Mouse (Mus musculus): ENCODE measurements around the gene Ppat. TPM values are rescaled to one million over a fixed set of nuclear protein-coding genes. Genes with fewer than 3 reads are reported as not detected.
A peak's percentile ranks its signal among the peaks of the same experiment; 100 is the strongest.
"Not testable (repeated sequence)": the region's sequence is repeated elsewhere in the genome, so short reads cannot be mapped to it uniquely, and the experiment has no call there.

Ppat gene
- polyA plus RNA-seq, 1 experiment from 2014 or later, result 13.1 TPM

- no peak for ATAC-seq (ENCODE audit: low FRiP score, low TSS enrichment)
- Histone ChIP-seq H3K36me3 (ENCODE audit: control insufficient read depth, insufficient read depth, low read length) (no peaks in the 10 kb centered on the region), H3K4me3 (replicated peaks; ENCODE audit: low read depth, low read length) (no peak overlapping the region), H3K9me3 (ENCODE audit: control insufficient read depth, low read length) (no peaks in the 10 kb centered on the region), H3K27ac (replicated peaks; ENCODE audit: low read depth, low read length) (no peak overlapping the region), H3K4me1 (ENCODE audit: control insufficient read depth, insufficient read depth, low read length) (no peaks in the 10 kb centered on the region), H3K9ac (replicated peaks; ENCODE audit: low read length) (no peak overlapping the region), H3K27me3 (ENCODE audit: control insufficient read depth, insufficient read depth, low read length) (no peaks in the 10 kb centered on the region), H3K4me2 (ENCODE audit: low read length) (no peak overlapping the region)
- no peak for DNase-seq
- 90% methylated on average over 4 of the region's 4 CpGs for whole genome bisulfite sequencing
These were observed 9.4 kb downstream of the Ppat start for GRCm38 (mm10) chr5:76941975-76942374.

- Histone ChIP-seq H3K4me2 (ENCODE audit: low read length) (no peak overlapping the region), H3K4me1 (ENCODE audit: control insufficient read depth, insufficient read depth, low read length) (no peaks in the 10 kb centered on the region), H3K9me3 (ENCODE audit: control insufficient read depth, low read length) (no peaks in the 10 kb centered on the region), H3K27me3 (ENCODE audit: control insufficient read depth, insufficient read depth, low read length) (no peaks in the 10 kb centered on the region), H3K9ac (replicated peaks; ENCODE audit: low read length) (no peak overlapping the region), H3K4me3 (replicated peaks; ENCODE audit: low read depth, low read length) (no peak overlapping the region), H3K27ac (replicated peaks; ENCODE audit: low read depth, low read length) (no peak overlapping the region), H3K36me3 (ENCODE audit: control insufficient read depth, insufficient read depth, low read length) (no peaks in the 10 kb centered on the region)
- 97% methylated on average over 8 of the region's 8 CpGs for WGBS
- DNase-seq, result no peak
- no peak for ATAC-seq (ENCODE audit: low FRiP score, low TSS enrichment)
These were observed 11.7 kb downstream of the Ppat start for GRCm38 (mm10) chr5:76939717-76940116.

GRCm38 (mm10) chr5:76929180-76929877 lies 22.0 kb downstream of the Ppat start:
- DNase-seq, result no peak
- WGBS, result 86% methylated on average over 7 of the region's 7 CpGs

GRCm38 (mm10) chr5:76928124-76928832 lies 23.1 kb downstream of the Ppat start:
- H3K9me3 ChIP-seq (ENCODE audit: control insufficient read depth, low read length), result no peaks in the 10 kb centered on the region
- peaks cover 9% of the 10 kb centered on the region; the same call in 1 of the 2 replicates for H3K36me3 ChIP-seq (ENCODE audit: control insufficient read depth, insufficient read depth, low read length)
- 91% methylated on average over 16 of the region's 16 CpGs for WGBS
- no peak for ATAC-seq (ENCODE audit: low FRiP score, low TSS enrichment)
- no peak overlapping the region for H3K9ac ChIP-seq (replicated peaks; ENCODE audit: low read length)
- no peak overlapping the region for H3K27ac ChIP-seq (replicated peaks; ENCODE audit: low read depth, low read length)
- no peak for DNase-seq
- no peaks in the 10 kb centered on the region for H3K27me3 ChIP-seq (ENCODE audit: control insufficient read depth, insufficient read depth, low read length)
- no peak overlapping the region for H3K4me2 ChIP-seq (ENCODE audit: low read length)
- H3K4me1 ChIP-seq (ENCODE audit: control insufficient read depth, insufficient read depth, low read length), result no peaks in the 10 kb centered on the region
- no peak overlapping the region for H3K4me3 ChIP-seq (replicated peaks; ENCODE audit: low read depth, low read length)

More at GRCm38 (mm10) chr5:76929180-76929877, 22.0 kb downstream of the Ppat start:
- Histone ChIP-seq H3K4me1 (ENCODE audit: control insufficient read depth, insufficient read depth, low read length) (no peaks in the 10 kb centered on the region), H3K36me3 (ENCODE audit: control insufficient read depth, insufficient read depth, low read length) (peaks cover 9% of the 10 kb centered on the region; the same call in 1 of the 2 replicates), H3K27me3 (ENCODE audit: control insufficient read depth, insufficient read depth, low read length) (no peaks in the 10 kb centered on the region), H3K27ac (replicated peaks; ENCODE audit: low read depth, low read length) (no peak overlapping the region), H3K4me3 (replicated peaks; ENCODE audit: low read depth, low read length) (no peak overlapping the region), H3K4me2 (ENCODE audit: low read length) (no peak overlapping the region), H3K9ac (replicated peaks; ENCODE audit: low read length) (no peak overlapping the region), H3K9me3 (ENCODE audit: control insufficient read depth, low read length) (no peaks in the 10 kb centered on the region)
- ATAC-seq (ENCODE audit: low FRiP score, low TSS enrichment), result no peak

- H3K9ac ChIP-seq (replicated peaks; ENCODE audit: low read length), result no peak overlapping the region
- no peaks in the 10 kb centered on the region for H3K27me3 ChIP-seq (ENCODE audit: control insufficient read depth, insufficient read depth, low read length)
- H3K9me3 ChIP-seq (ENCODE audit: control insufficient read depth, low read length), result no peaks in the 10 kb centered on the region
- H3K4me2 ChIP-seq (ENCODE audit: low read length), result no peak overlapping the region
- WGBS, result 78% methylated on average over 1 of the region's 1 CpGs
- H3K4me3 ChIP-seq (replicated peaks; ENCODE audit: low read depth, low read length), result no peak overlapping the region
- H3K36me3 ChIP-seq (ENCODE audit: control insufficient read depth, insufficient read depth, low read length), result peaks cover 22% of the 10 kb centered on the region
- ATAC-seq (ENCODE audit: low FRiP score, low TSS enrichment) (no peak), DNase-seq (no peak)
- no peaks in the 10 kb centered on the region for H3K4me1 ChIP-seq (ENCODE audit: control insufficient read depth, insufficient read depth, low read length)
- H3K27ac ChIP-seq (replicated peaks; ENCODE audit: low read depth, low read length), result no peak overlapping the region
These were observed 27.1 kb downstream of the Ppat start for GRCm38 (mm10) chr5:76924296-76924695.

GRCm38 (mm10) chr5:76923428-76923827 lies 27.9 kb downstream of the Ppat start:
- whole genome bisulfite sequencing, result 92% methylated on average over 13 of the region's 13 CpGs
- H3K9me3 ChIP-seq (ENCODE audit: control insufficient read depth, low read length), result no peaks in the 10 kb centered on the region
- no peaks in the 10 kb centered on the region for H3K27me3 ChIP-seq (ENCODE audit: control insufficient read depth, insufficient read depth, low read length)
- peak; percentile 21 for DNase-seq
- peaks cover 22% of the 10 kb centered on the region for H3K36me3 ChIP-seq (ENCODE audit: control insufficient read depth, insufficient read depth, low read length)
- H3K4me3 ChIP-seq (replicated peaks; ENCODE audit: low read depth, low read length), result no peak overlapping the region
- no peaks in the 10 kb centered on the region for H3K4me1 ChIP-seq (ENCODE audit: control insufficient read depth, insufficient read depth, low read length)
- ATAC-seq (ENCODE audit: low FRiP score, low TSS enrichment), result no peak
- H3K9ac ChIP-seq (replicated peaks; ENCODE audit: low read length), result no peak overlapping the region
- no peak overlapping the region for H3K27ac ChIP-seq (replicated peaks; ENCODE audit: low read depth, low read length)
- no peak overlapping the region for H3K4me2 ChIP-seq (ENCODE audit: low read length)

GRCm38 (mm10) chr5:76922833-76923232 lies 28.5 kb downstream of the Ppat start:
- H3K4me3 ChIP-seq (replicated peaks; ENCODE audit: low read depth, low read length), result no peak overlapping the region
- H3K4me2 ChIP-seq (ENCODE audit: low read length), result no peak overlapping the region
- H3K9ac ChIP-seq (replicated peaks; ENCODE audit: low read length), result no peak overlapping the region
- H3K27me3 ChIP-seq (ENCODE audit: control insufficient read depth, insufficient read depth, low read length), result no peaks in the 10 kb centered on the region
- ATAC-seq (ENCODE audit: low FRiP score, low TSS enrichment), result no peak
- H3K4me1 ChIP-seq (ENCODE audit: control insufficient read depth, insufficient read depth, low read length), result no peaks in the 10 kb centered on the region
- WGBS, result 81% methylated on average over 4 of the region's 4 CpGs
- no peak for DNase-seq
- H3K27ac ChIP-seq (replicated peaks; ENCODE audit: low read depth, low read length), result no peak overlapping the region
- H3K36me3 ChIP-seq (ENCODE audit: control insufficient read depth, insufficient read depth, low read length), result peaks cover 27% of the 10 kb centered on the region
- no peaks in the 10 kb centered on the region for H3K9me3 ChIP-seq (ENCODE audit: control insufficient read depth, low read length)

GRCm38 (mm10) chr5:76912522-76912921 lies 38.9 kb downstream of the Ppat start:
- ATAC-seq (ENCODE audit: low FRiP score, low TSS enrichment); H3K9me3 ChIP-seq (ENCODE audit: control insufficient read depth, low read length); H3K36me3 ChIP-seq (ENCODE audit: control insufficient read depth, insufficient read depth, low read length); H3K4me1 ChIP-seq (ENCODE audit: control insufficient read depth, insufficient read depth, low read length); H3K27me3 ChIP-seq (ENCODE audit: control insufficient read depth, insufficient read depth, low read length); H3K4me3 ChIP-seq (replicated peaks; ENCODE audit: low read depth, low read length); DNase-seq; H3K9ac ChIP-seq (replicated peaks; ENCODE audit: low read length); H3K27ac ChIP-seq (replicated peaks; ENCODE audit: low read depth, low read length); H3K4me2 ChIP-seq (ENCODE audit: low read length): not testable (repeated sequence)
- 93% methylated on average over 5 of the region's 5 CpGs for WGBS

- no peak overlapping the region for H3K4me2 ChIP-seq (ENCODE audit: low read length)
- H3K4me3 ChIP-seq (replicated peaks; ENCODE audit: low read depth, low read length), result no peak overlapping the region
- no peaks in the 10 kb centered on the region for H3K27me3 ChIP-seq (ENCODE audit: control insufficient read depth, insufficient read depth, low read length)
- no peak overlapping the region for H3K27ac ChIP-seq (replicated peaks; ENCODE audit: low read depth, low read length)
- WGBS, result 87% methylated on average over 3 of the region's 3 CpGs
- no peaks in the 10 kb centered on the region for H3K4me1 ChIP-seq (ENCODE audit: control insufficient read depth, insufficient read depth, low read length)
- H3K9me3 ChIP-seq (ENCODE audit: control insufficient read depth, low read length), result no peaks in the 10 kb centered on the region
- H3K36me3 ChIP-seq (ENCODE audit: control insufficient read depth, insufficient read depth, low read length), result peaks cover 10% of the 10 kb centered on the region
- DNase-seq (no peak), ATAC-seq (ENCODE audit: low FRiP score, low TSS enrichment) (no peak)
- H3K9ac ChIP-seq (replicated peaks; ENCODE audit: low read length), result no peak overlapping the region
These were observed 40.6 kb downstream of the Ppat start for GRCm38 (mm10) chr5:76910807-76911206.
